Mouse (Mus musculus) ovary, adult 2 months (tissue): ENCODE measurements around the gene Aldh3b1. TPM values are rescaled to one million over a fixed set of nuclear protein-coding genes. Genes with fewer than 3 reads are reported as not detected.

Source experiments
- polyA plus RNA-seq: library from polyadenylated mRNA; depleted of rRNA; stranded (reverse); fragments of >200 nt; gene quantifications from 2 replicates; pipeline ENCODE4 v1.2.3, GENCODE M21; 2012; rRNA removed

Gene Aldh3b1
- 48.6 and 65.2 TPM in 2 replicates for polyA plus RNA-seq

GRCm38 (mm10) chr19:3929211-3929941 lies at the start of gene Aldh3b1:
Gene Aldh3b1, minus strand, starts transcription at chr19:3929808.

GRCm38 (mm10) chr19:3972229-3972628 lies 42.6 kb upstream of the Aldh3b1 start, which contains the start of gene Aldh3b2:
Gene Aldh3b2, plus strand, starts transcription at chr19:3972328.

DNA sequence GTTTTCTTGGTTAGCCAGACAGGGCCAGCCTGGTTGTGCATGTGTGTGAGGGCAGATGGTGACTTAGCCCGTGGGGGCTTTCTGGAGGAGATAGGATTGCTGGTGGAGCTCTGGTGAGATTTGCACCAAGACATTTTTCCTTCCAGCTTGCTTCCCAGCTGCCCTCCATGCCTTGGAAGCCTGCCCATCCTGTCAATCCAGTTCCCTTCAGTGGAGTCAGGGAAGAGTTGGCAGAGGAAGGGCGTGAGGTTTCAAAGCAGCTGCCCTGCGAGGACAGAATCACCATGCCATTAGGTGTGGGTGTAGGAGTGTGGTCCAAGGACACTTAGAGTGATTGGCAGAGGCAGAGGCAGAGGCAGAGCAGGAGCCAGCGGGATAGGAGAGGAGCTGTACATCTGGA lies 28.9 kb upstream of the Aldh3b1 start, which contains the start of gene Aldh3b3:
Gene Aldh3b3, plus strand, starts transcription at position 176 of the 400 bp plus-strand sequence.

DNA sequence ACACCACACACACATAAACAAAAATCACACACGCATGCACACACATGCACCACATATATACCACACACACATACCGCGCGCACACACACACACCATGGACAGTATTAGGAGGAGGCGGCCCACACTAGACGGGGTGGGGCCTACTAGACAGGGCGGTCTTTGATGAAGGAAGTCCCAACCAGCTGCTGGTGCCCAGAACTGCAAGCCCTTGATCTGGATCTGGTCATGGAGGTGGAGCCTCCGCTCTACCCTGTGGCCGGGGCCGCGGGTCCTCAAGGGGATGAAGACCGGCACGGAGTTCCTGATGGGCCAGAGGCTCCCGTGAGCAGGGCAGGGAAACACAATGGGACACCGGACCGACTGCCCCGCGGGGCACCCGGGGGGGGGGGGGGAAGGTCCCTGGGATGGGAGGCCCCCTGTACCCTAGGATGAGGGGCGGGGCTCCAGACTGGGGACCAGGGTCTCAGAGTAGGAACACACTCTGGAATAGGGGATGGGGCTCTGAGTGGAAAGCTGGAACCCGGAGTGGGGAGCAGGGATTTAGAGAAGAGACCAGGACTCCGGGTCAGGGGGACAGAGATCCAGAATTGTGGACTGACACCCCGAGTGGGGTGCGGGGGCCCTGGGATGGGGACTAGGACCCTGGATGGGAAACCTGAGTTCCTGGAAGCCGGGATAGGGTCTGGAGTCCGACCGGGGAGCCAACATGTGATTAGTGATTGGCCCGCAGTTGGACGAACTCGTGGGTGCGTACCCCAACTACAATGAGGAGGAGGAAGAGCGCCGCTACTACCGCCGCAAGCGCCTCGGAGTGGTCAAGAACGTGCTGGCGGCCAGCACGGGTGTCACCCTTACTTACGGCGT lies 5.7 kb upstream of the Aldh3b1 start, which contains the start of gene Unc93b1:
Gene Unc93b1, plus strand, starts transcription at position 155 of the 864 bp plus-strand sequence.

DNA sequence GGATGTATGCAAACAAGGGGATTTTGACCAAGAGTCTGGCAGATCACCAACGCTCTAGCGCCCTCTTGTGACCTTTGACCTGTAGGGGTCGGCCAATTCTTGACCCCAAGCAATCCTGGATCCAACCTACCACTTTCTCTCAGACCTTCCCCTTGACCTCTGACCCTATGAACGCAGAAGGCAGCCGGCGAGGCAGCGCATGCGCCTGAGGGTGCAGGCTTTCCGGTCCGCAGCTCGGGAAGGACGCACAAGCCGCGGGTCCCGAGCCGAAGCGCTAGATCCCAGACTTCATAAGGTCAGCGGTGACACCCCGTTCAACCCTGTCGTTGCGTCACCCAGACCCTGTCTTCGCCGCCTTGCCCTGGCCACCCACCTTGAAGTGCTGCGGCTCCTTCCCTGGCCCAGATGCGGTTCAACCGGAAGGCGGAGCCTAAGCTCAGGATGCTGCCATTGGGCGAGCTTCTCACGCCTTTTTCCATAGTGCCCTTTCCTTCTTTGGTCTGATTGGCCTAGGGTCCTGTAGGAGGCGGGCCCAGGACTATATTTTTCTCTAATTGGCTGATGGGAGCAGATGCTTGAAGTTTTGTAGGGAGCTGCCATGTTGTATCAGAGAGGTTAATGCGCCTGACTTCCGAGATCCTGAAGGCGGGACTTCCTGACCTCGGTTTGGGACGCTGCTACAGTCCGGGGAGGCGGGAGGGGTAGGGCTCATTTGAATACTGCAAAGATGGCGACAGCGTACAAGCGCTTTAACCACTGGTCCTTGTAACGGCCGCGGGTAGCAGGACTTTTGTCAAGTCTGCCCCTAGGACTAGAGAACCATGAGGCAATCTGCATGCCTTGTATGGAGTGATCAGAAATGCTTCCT lies 17.0 kb downstream of the Aldh3b1 start, which contains the start of gene Ndufs8:
Gene Ndufs8, minus strand, starts transcription at position 438 of the 868 bp plus-strand sequence.

GRCm38 (mm10) chr19:3906795-3907786 lies 22.5 kb downstream of the Aldh3b1 start, which contains the start of gene Tcirg1:
Gene Tcirg1, minus strand, starts transcription at chr19:3907133.

Other genes starting within 250 kb of the Aldh3b1 start
- gene Lrp5, start 243.2 kb downstream of the Aldh3b1 start, polyA plus RNA-seq: 58.3 and 71.5 TPM in 2 replicates
- 109 and 131 TPM in 2 replicates for gene 1810055G02Rik, start 221.5 kb downstream of the Aldh3b1 start, polyA plus RNA-seq
- 14.5 and 17.9 TPM in 2 replicates for gene Kmt5b, start 162.4 kb downstream of the Aldh3b1 start, polyA plus RNA-seq
- 104 and 134 TPM in 2 replicates for gene Chka, start 78.0 kb downstream of the Aldh3b1 start, polyA plus RNA-seq
- 201 and 237 TPM in 2 replicates for gene Tcirg1, start 22.7 kb downstream of the Aldh3b1 start, polyA plus RNA-seq
- gene Ndufs8, start 17.0 kb downstream of the Aldh3b1 start, polyA plus RNA-seq: 383 and 425 TPM in 2 replicates
- gene Unc93b1, start 5.4 kb upstream of the Aldh3b1 start, polyA plus RNA-seq: 181 and 196 TPM in 2 replicates
- 0.06 and 0.22 TPM in 2 replicates for gene Aldh3b3, start 28.8 kb upstream of the Aldh3b1 start, polyA plus RNA-seq
- 1.8 and 2.1 TPM in 2 replicates for gene Aldh3b2, start 42.5 kb upstream of the Aldh3b1 start, polyA plus RNA-seq
- gene Acy3, start 56.8 kb upstream of the Aldh3b1 start, polyA plus RNA-seq: 26.4 and 39.5 TPM in 2 replicates
- gene Tbx10, start 62.9 kb upstream of the Aldh3b1 start, polyA plus RNA-seq: not detected in 2 replicates
- gene Nudt8, start 70.8 kb upstream of the Aldh3b1 start, polyA plus RNA-seq: 21.4 and 31.4 TPM in 2 replicates
- gene Gm49405, start 70.8 kb upstream of the Aldh3b1 start, polyA plus RNA-seq: 2.0 and 3.0 TPM in 2 replicates
- gene Doc2g, start 73.5 kb upstream of the Aldh3b1 start, polyA plus RNA-seq: 14.7 and 15.3 TPM in 2 replicates
- 114 and 130 TPM in 2 replicates for gene Ndufv1, start 83.0 kb upstream of the Aldh3b1 start, polyA plus RNA-seq
- 602 and 633 TPM in 2 replicates for gene Gstp1, start 108.2 kb upstream of the Aldh3b1 start, polyA plus RNA-seq
- 19.2 and 19.7 TPM in 2 replicates for gene Gstp2, start 116.2 kb upstream of the Aldh3b1 start, polyA plus RNA-seq
- gene Gstp3, start 129.8 kb upstream of the Aldh3b1 start, polyA plus RNA-seq: 0.62 and 1.6 TPM in 2 replicates
- not detected in 2 replicates for gene Cabp2, start 151.8 kb upstream of the Aldh3b1 start, polyA plus RNA-seq
- gene Cdk2ap2, start 167.4 kb upstream of the Aldh3b1 start, polyA plus RNA-seq: 282 and 353 TPM in 2 replicates
- 140 and 151 TPM in 2 replicates for gene Pitpnm1, start 170.2 kb upstream of the Aldh3b1 start, polyA plus RNA-seq
- gene Aip, start 196.1 kb upstream of the Aldh3b1 start, polyA plus RNA-seq: 123 and 142 TPM in 2 replicates
- 0.10 and 0.18 TPM in 2 replicates for gene Gpr152, start 210.0 kb upstream of the Aldh3b1 start, polyA plus RNA-seq
- 0.06 TPM in 1 of 2 replicates, not detected in the other for gene Cabp4, start 214.2 kb upstream of the Aldh3b1 start, polyA plus RNA-seq
- gene Coro1b, start 218.8 kb upstream of the Aldh3b1 start, polyA plus RNA-seq: 376 and 395 TPM in 2 replicates
- 32.6 and 49.4 TPM in 2 replicates for gene Ptprcap, start 223.8 kb upstream of the Aldh3b1 start, polyA plus RNA-seq
- gene Rps6kb2, start 233.5 kb upstream of the Aldh3b1 start, polyA plus RNA-seq: 34.0 and 51.7 TPM in 2 replicates
- 11.3 and 12.2 TPM in 2 replicates for gene Carns1, start 245.7 kb upstream of the Aldh3b1 start, polyA plus RNA-seq